In genomic region chr6:146926415-146926980, GRCm38 (mm10) we compare ENCODE assay signal across 29 mouse cellular contexts. TPM values are rescaled to one million over a fixed set of nuclear protein-coding genes. Genes with fewer than 3 reads are reported as not detected.
DNase-seq lines count a peak whose midpoint lies in the region; ATAC-seq and TF ChIP-seq lines count a peak whose summit lies in the region.
"Had no signal": no experiment of that assay in that cellular context is flagged by ENCODE, and none has a peak within 500 bp of the region (broad histone marks: within the 10 kb centered on the region; RNA-seq: fewer than 3 reads in every experiment).

No protein-coding gene starts in this region.

- TF ChIP-seq CTCF in Patski (IDR thresholded peaks at IDR 0.05): no peak

- no peak overlapping the region for H3K9ac ChIP-seq in kidney, embryonic 15.5 days
- no peak overlapping the region for H3K9ac ChIP-seq in liver, embryonic 15.5 days
- no peak overlapping the region for H3K9ac ChIP-seq in liver, embryonic 11.5 days (ENCODE audit: low read depth, low read length)
- no peak overlapping the region for H3K9ac ChIP-seq in limb, embryonic 13.5 days
- H3K9ac ChIP-seq: forebrain, embryonic 12.5 days; forebrain, postnatal 0 days; hindbrain, embryonic 12.5 days; limb, embryonic 15.5 days; lung, embryonic 14.5 days had no signal

- ATAC-seq in kidney, embryonic 15.5 days (replicated peaks; ENCODE audit: low FRiP score): no peak
- ATAC-seq in liver, embryonic 15.5 days (ENCODE audit: insufficient read depth): peak; percentile 47
- no peak for ATAC-seq in liver, embryonic 11.5 days (replicated peaks; ENCODE audit: low FRiP score)
- peak; percentile 26 for ATAC-seq in Patski
- no peak for ATAC-seq in limb, embryonic 13.5 days (ENCODE audit: low FRiP score, low read depth)
- ATAC-seq: activated CD4-positive, CD25-positive, alpha-beta regulatory T cell, adult 4 months; CD4-positive, CD25-positive, alpha-beta regulatory T cell, adult 4 months; forebrain, postnatal 0 days; intestine, embryonic 16.5 days; midbrain, embryonic 16.5 days had no signal

- H3K4me2 ChIP-seq in kidney, embryonic 15.5 days: no peak overlapping the region
- H3K4me2 ChIP-seq in liver, embryonic 15.5 days: no peak overlapping the region
- no peak overlapping the region for H3K4me2 ChIP-seq in liver, embryonic 11.5 days
- no peak overlapping the region for H3K4me2 ChIP-seq in limb, embryonic 13.5 days (replicated peaks)
- H3K4me2 ChIP-seq: forebrain, embryonic 12.5 days; hindbrain, embryonic 12.5 days; limb, embryonic 15.5 days; lung, embryonic 14.5 days; midbrain, embryonic 11.5 days had no signal

- H3K9me3 ChIP-seq in kidney, embryonic 15.5 days (replicated peaks): no peaks in the 10 kb centered on the region
- H3K9me3 ChIP-seq in liver, embryonic 15.5 days (replicated peaks): no peaks in the 10 kb centered on the region
- H3K9me3 ChIP-seq in liver, embryonic 11.5 days (ENCODE audit: control insufficient read depth, low read length): no peaks in the 10 kb centered on the region
- no peaks in the 10 kb centered on the region for H3K9me3 ChIP-seq in limb, embryonic 13.5 days
- H3K9me3 ChIP-seq: forebrain, embryonic 12.5 days; heart, embryonic 10.5 days; hindbrain, embryonic 12.5 days; limb, embryonic 15.5 days had no signal

- in situ Hi-C loops in Patski (cut with MboI; ENCODE audit: low pct_unique_long_range_greater_than_20kb): no loop called here

- POLR2A ChIA-PET in Patski (lab: Charles Lee): interaction anchor here (0.5 to 0.9 kb wide), 2 partner anchors 8 to 20 kb away, joined by 3 read pairs; no protein-coding TSS in a partner anchor

- no peak overlapping the region for H3K4me3 ChIP-seq in kidney, embryonic 15.5 days (replicated peaks)
- no peak overlapping the region for H3K4me3 ChIP-seq in liver, embryonic 15.5 days (replicated peaks)
- H3K4me3 ChIP-seq in liver, embryonic 11.5 days (ENCODE audit: low read depth, low read length): no peak overlapping the region
- no peak overlapping the region for H3K4me3 ChIP-seq in limb, embryonic 13.5 days
- H3K4me3 ChIP-seq: forebrain, embryonic 12.5 days; heart, embryonic 10.5 days; hindbrain, embryonic 12.5 days; left cerebral cortex, adult 2 months; limb, embryonic 15.5 days had no signal

- 64% methylated on average over 5 of the region's 5 CpGs for WGBS in kidney, embryonic 15.5 days
- WGBS in liver, embryonic 15.5 days (ENCODE audit: insufficient replicate concordance): 55% methylated on average over 5 of the region's 5 CpGs
- 74% methylated on average over 5 of the region's 5 CpGs for WGBS in liver, embryonic 11.5 days
- WGBS in limb, embryonic 13.5 days: 33% methylated on average over 5 of the region's 5 CpGs

- H3K27me3 ChIP-seq in kidney, embryonic 15.5 days: no peaks in the 10 kb centered on the region
- no peaks in the 10 kb centered on the region for H3K27me3 ChIP-seq in liver, embryonic 15.5 days
- H3K27me3 ChIP-seq in liver, embryonic 11.5 days (replicated peaks; ENCODE audit: control insufficient read depth, insufficient read depth, low read length): no peaks in the 10 kb centered on the region
- H3K27me3 ChIP-seq in Patski: no peaks in the 10 kb centered on the region
- H3K27me3 ChIP-seq in limb, embryonic 13.5 days: no peaks in the 10 kb centered on the region
- H3K27me3 ChIP-seq: forebrain, embryonic 12.5 days; hindbrain, embryonic 12.5 days; limb, embryonic 15.5 days had no signal

- H3K36me3 ChIP-seq in kidney, embryonic 15.5 days: no peaks in the 10 kb centered on the region
- no peaks in the 10 kb centered on the region for H3K36me3 ChIP-seq in liver, embryonic 15.5 days (replicated peaks)
- H3K36me3 ChIP-seq in liver, embryonic 11.5 days (ENCODE audit: control insufficient read depth, insufficient read depth, low read length): no peaks in the 10 kb centered on the region
- H3K36me3 ChIP-seq in limb, embryonic 13.5 days: no peaks in the 10 kb centered on the region
- H3K36me3 ChIP-seq: forebrain, embryonic 12.5 days; heart, embryonic 10.5 days; hindbrain, embryonic 12.5 days; limb, embryonic 15.5 days had no signal

- CTCF ChIA-PET in Patski (lab: Charles Lee): interaction anchor here (1.3 to 2.1 kb wide), 2 partner anchors 11 to 12 kb away, joined by 4 to 13 read pairs; no protein-coding TSS in a partner anchor

- no peak for DNase-seq in kidney, postnatal 25 days
- DNase-seq in liver, embryonic 11.5 days (ENCODE audit: low spot score): no peak
- DNase-seq in Patski (ENCODE audit: low read depth, low spot score): no peak
- no peak for DNase-seq in right cerebral cortex, postnatal 4 days
- DNase-seq: adrenal gland, adult 2 months; adrenal gland, postnatal 36 days; cerebellum, adult 2 months; cerebellum, postnatal 14 days; forebrain, postnatal 0 days; gastrocnemius, postnatal 14 days; heart, postnatal 36 days; lung, embryonic 14.5 days; right cerebral cortex, postnatal 25 days had no signal

- 0 out of 2 replicates have a peak overlapping the region, but pooled peaks have one; percentile 18 for H3K27ac ChIP-seq in kidney, embryonic 15.5 days
- H3K27ac ChIP-seq in liver, embryonic 15.5 days (replicated peaks): no peak overlapping the region
- H3K27ac ChIP-seq in liver, embryonic 11.5 days (ENCODE audit: low read depth, low read length): no peak overlapping the region
- peak overlapping the region; percentile 10; the same call in 1 of the 2 replicates for H3K27ac ChIP-seq in limb, embryonic 13.5 days
- H3K27ac ChIP-seq: forebrain, embryonic 12.5 days; heart, embryonic 10.5 days; hindbrain, embryonic 12.5 days; left cerebral cortex, adult 2 months had no signal

- peaks cover 35% of the 10 kb centered on the region for H3K4me1 ChIP-seq in kidney, embryonic 15.5 days
- H3K4me1 ChIP-seq in liver, embryonic 15.5 days (replicated peaks): peaks cover 10% of the 10 kb centered on the region; the same call in 1 of the 2 replicates
- peaks cover 5% of the 10 kb centered on the region; the same call in 1 of the 2 replicates for H3K4me1 ChIP-seq in liver, embryonic 11.5 days (replicated peaks; ENCODE audit: control insufficient read depth, insufficient read depth, low read length)
- peaks cover 36% of the 10 kb centered on the region for H3K4me1 ChIP-seq in limb, embryonic 13.5 days

RNA-seq across cellular contexts. Expression of gene 1700034J05Rik, which starts 27.7 kb away (rescaled TPM):
- 0.22 and 0.36 TPM in 2 replicates for polyA plus RNA-seq in kidney, embryonic 15.5 days (2015; fragmentation: Nextera tagmentation; extraction: Ambion mirVana)
- 0.05 and 0.06 TPM in 2 replicates for polyA plus RNA-seq in liver, embryonic 15.5 days (2015; fragmentation: Nextera tagmentation; extraction: Ambion mirVana)
- polyA plus RNA-seq in liver, embryonic 11.5 days (2014; fragmentation: Nextera tagmentation; extraction: Ambion mirVana): 0.08 and 0.17 TPM in 2 replicates
- not detected for polyA plus RNA-seq in Patski (2021)
- 0.18 and 0.31 TPM in 2 replicates for polyA plus RNA-seq in limb, embryonic 13.5 days (2015; fragmentation: Nextera tagmentation; extraction: Ambion mirVana)
- polyA plus RNA-seq: activated CD4-positive, CD25-positive, alpha-beta regulatory T cell, adult 4 months; adrenal gland, adult 2 months; brain, embryonic 14.5 days; CD4-positive, CD25-positive, alpha-beta regulatory T cell, adult 4 months; cerebellum, adult 2 months; cortical plate, adult 2 months; forebrain, embryonic 12.5 days; forebrain, postnatal 0 days; spleen, adult 2 months had no signal

RNA-seq across cellular contexts. Expression of gene Ppfibp1, which starts 38.2 kb away (rescaled TPM):
- 68.3 and 73.6 TPM in 2 replicates for polyA plus RNA-seq in kidney, embryonic 15.5 days (2015; fragmentation: Nextera tagmentation; extraction: Ambion mirVana)
- 9.7 and 10.0 TPM in 2 replicates for polyA plus RNA-seq in liver, embryonic 15.5 days (2015; fragmentation: Nextera tagmentation; extraction: Ambion mirVana)
- polyA plus RNA-seq in liver, embryonic 11.5 days (2014; fragmentation: Nextera tagmentation; extraction: Ambion mirVana): 31.1 and 33.1 TPM in 2 replicates
- 138 TPM for polyA plus RNA-seq in Patski (2021)
- polyA plus RNA-seq in limb, embryonic 13.5 days (2015; fragmentation: Nextera tagmentation; extraction: Ambion mirVana): 61.1 and 68.5 TPM in 2 replicates

Comparison
In these comparisons a context has a peak if more than half of its experiments do, and no peak if none do; other contexts are left out.
1. ATAC-seq: peak in liver, embryonic 15.5 days (single experiment) and Patski (single experiment); none in kidney, embryonic 15.5 days (single experiment), liver, embryonic 11.5 days (single experiment) and limb, embryonic 13.5 days (single experiment).
2. H3K27ac ChIP-seq: peak in kidney, embryonic 15.5 days (single experiment) and limb, embryonic 13.5 days (single experiment); none in liver, embryonic 15.5 days (single experiment) and liver, embryonic 11.5 days (single experiment).